Mouse (Mus musculus) E14TG2a.4 (cell line): ENCODE results near the gene Zfp605.

Source experiments
- CTCF ChIP-seq: conservative IDR thresholded peaks from 2 replicates; pipeline ENCODE4 v1.5.1; 2014; ENCODE audit warnings: low read length
- POU5F1 ChIP-seq: IDR thresholded peaks from 2 replicates; pipeline ENCODE4 v1.6.1; 2014; ENCODE audit warnings: low read length, borderline replicate concordance

- TF ChIP-seq CTCF: no peak
- no peak for TF ChIP-seq POU5F1
These were observed at the start of gene Zfp605 for GRCm38 (mm10) chr5:110109991-110110441.
